Mouse (Mus musculus) hematopoietic stem cell, adult 5-6 weeks (primary cell): ENCODE results near the gene Apeh. TPM values are rescaled to one million over a fixed set of nuclear protein-coding genes. Genes with fewer than 3 reads are reported as not detected.

Experiments
- ATAC-seq, 2 experiments: fragments of 125-278 bp in 1 of 2; replicated peaks in 1 of 2; 2 replicates each; pipeline ENCODE4 v1.8.0; 2016 to 2017; ENCODE audit warnings: inconsistent platforms in 2 of 2, mild to moderate bottlenecking in 2 of 2, moderate number of reproducible peaks in 2 of 2, low read depth in 1 of 2, moderate TSS enrichment in 1 of 2; ENCODE audit not compliant: low FRiP score in 2 of 2, poor library complexity in 2 of 2, severe bottlenecking in 2 of 2, insufficient read depth in 1 of 2, low TSS enrichment in 1 of 2
- total RNA-seq: library from RNA; stranded (forward); fragments of 172-1452, 232-1000 nt; gene quantifications from 2 replicates; pipeline ENCODE4 v1.2.3, GENCODE M21; 2017

Gene Apeh
- total RNA-seq, 1 experiment from 2014 or later, result 90.6 TPM

GRCm38 (mm10) chr9:108047601-108048565 is 46.5 kb downstream of the Apeh start:
- no peak for ATAC-seq

GRCm38 (mm10) chr9:108046582-108046981 is 47.8 kb downstream of the Apeh start:
- ATAC-seq, result no peak

DNA sequence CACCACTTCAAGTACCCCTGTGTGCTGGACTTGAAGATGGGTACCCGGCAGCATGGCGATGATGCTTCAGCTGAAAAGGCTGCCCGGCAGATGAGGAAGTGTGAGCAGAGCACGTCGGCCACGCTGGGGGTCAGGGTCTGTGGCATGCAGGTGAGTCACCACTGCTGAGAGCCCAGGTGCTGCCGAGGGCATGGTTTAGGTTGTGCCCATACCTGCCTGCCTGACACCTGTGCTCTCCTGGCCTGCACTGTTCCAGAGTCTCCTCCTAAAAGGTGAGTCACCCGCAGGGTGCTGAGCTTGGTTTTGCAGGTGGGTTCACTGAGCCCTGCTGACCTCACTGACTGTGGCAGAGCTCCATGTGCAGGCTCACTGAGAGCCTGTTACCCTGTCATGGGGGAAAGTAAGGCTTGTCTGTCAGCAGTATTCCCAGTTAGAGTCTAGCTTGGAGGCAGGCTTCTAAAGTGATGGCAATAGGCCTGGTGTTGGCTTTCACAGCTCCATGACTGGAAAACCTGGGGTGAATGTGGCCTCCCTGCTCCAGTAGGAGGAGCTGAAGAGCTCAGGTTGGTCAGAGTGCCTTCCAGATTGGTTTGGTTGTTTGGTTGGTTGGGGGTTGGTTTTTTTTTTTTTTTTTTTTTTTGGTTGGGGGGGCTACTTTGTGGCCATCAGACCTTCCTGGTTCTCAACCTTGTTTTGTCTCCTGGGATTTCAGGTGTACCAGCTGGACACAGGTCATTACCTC is 49.5 kb downstream of the Apeh start:
- no peak for ATAC-seq

Other genes with a start within 250 kb of the Apeh start
- 165 and 170 TPM in 2 replicates for gene Rbm6, start 221.4 kb downstream of the Apeh start, total RNA-seq
- 11.5 and 12.3 TPM in 2 replicates for gene Mon1a, start 206.5 kb downstream of the Apeh start, total RNA-seq
- 0.25 TPM in 1 of 2 replicates, not detected in the other for gene Mst1r, start 187.7 kb downstream of the Apeh start, total RNA-seq
- not detected in 2 replicates for gene Actl11, start 166.1 kb downstream of the Apeh start, total RNA-seq
- gene Camkv, start 158.9 kb downstream of the Apeh start, total RNA-seq, result 0.25 and 0.38 TPM in 2 replicates
- 19.3 and 40.1 TPM in 2 replicates for gene Traip, start 144.5 kb downstream of the Apeh start, total RNA-seq
- gene Uba7, start 119.1 kb downstream of the Apeh start, total RNA-seq, result 103 and 121 TPM in 2 replicates
- 2.2 and 2.3 TPM in 2 replicates for gene Gm20661, start 111.5 kb downstream of the Apeh start, total RNA-seq
- gene Inka1, start 108.7 kb downstream of the Apeh start, total RNA-seq, result 49.9 and 50.4 TPM in 2 replicates
- gene Cdhr4, start 102.1 kb downstream of the Apeh start, total RNA-seq, result 3.3 and 3.9 TPM in 2 replicates
- 1.6 TPM in 1 of 2 replicates, not detected in the other for gene Gm20662, start 98.3 kb downstream of the Apeh start, total RNA-seq
- gene Ip6k1, start 92.1 kb downstream of the Apeh start, total RNA-seq, result 45.7 and 127 TPM in 2 replicates
- 10.8 and 16.2 TPM in 2 replicates for gene Gmppb, start 45.4 kb downstream of the Apeh start, total RNA-seq
- gene Amigo3, start 41.4 kb downstream of the Apeh start, total RNA-seq, result 1.9 and 3.4 TPM in 2 replicates
- gene Mst1, start 14.2 kb downstream of the Apeh start, total RNA-seq, result not detected in 2 replicates
- gene Rnf123, start 11.3 kb downstream of the Apeh start, total RNA-seq, result 35.1 and 40.5 TPM in 2 replicates
- gene Bsn, start 95.8 kb upstream of the Apeh start, total RNA-seq, result 2.7 and 3.6 TPM in 2 replicates
- gene Dag1, start 169.4 kb upstream of the Apeh start, total RNA-seq, result 9.8 and 14.1 TPM in 2 replicates
- gene Nicn1, start 195.8 kb upstream of the Apeh start, total RNA-seq, result 7.0 and 12.5 TPM in 2 replicates
- gene Amt, start 202.2 kb upstream of the Apeh start, total RNA-seq, result 1.4 and 1.6 TPM in 2 replicates
- gene Rhoa, start 211.5 kb upstream of the Apeh start, total RNA-seq, result 251 and 320 TPM in 2 replicates
- gene Tcta, start 211.6 kb upstream of the Apeh start, total RNA-seq, result 8.5 and 9.7 TPM in 2 replicates
- 711 and 1,132 TPM in 2 replicates for gene Gpx1, start 244.3 kb upstream of the Apeh start, total RNA-seq